Mouse (Mus musculus): ENCODE measurements around the gene Olfr235. TPM values are rescaled to one million over a fixed set of nuclear protein-coding genes. Genes with fewer than 3 reads are reported as not detected.
"Not testable (repeated sequence)": the region's sequence is repeated elsewhere in the genome, so short reads cannot be mapped to it uniquely, and the experiment has no call there.

The Olfr235 gene
- polyA plus RNA-seq (2015; fragmentation: Nextera tagmentation; extraction: Ambion mirVana): not detected in 2 replicates

- ATAC-seq (no peak), DNase-seq (no peak)
- no peaks in the 10 kb centered on the region for H3K27me3 ChIP-seq (ENCODE audit: insufficient read depth, low read length)
- no peaks in the 10 kb centered on the region for H3K36me3 ChIP-seq (replicated peaks; ENCODE audit: insufficient read depth, low read length)
- no peaks in the 10 kb centered on the region for H3K4me1 ChIP-seq (ENCODE audit: insufficient read depth)
- H3K9ac ChIP-seq (replicated peaks): no peak within 1 kb of the TSS
- H3K9me3 ChIP-seq (ENCODE audit: low read length): no peaks in the 10 kb centered on the region
- WGBS (ENCODE audit: insufficient replicate concordance): 43% methylated on average over 1 of the region's 1 CpGs
- no peak within 1 kb of the TSS for H3K4me3 ChIP-seq (ENCODE audit: low read depth, low read length)
- TF ChIP-seq EP300 (IDR thresholded peaks at IDR 0.05; ENCODE audit: low read depth) (no peak), CTCF (IDR thresholded peaks at IDR 0.05; ENCODE audit: low read depth) (no peak)
- H3K27ac ChIP-seq (ENCODE audit: low read depth): no peak within 1 kb of the TSS
- H3K4me2 ChIP-seq (ENCODE audit: low read depth, low read length): no peak within 1 kb of the TSS
These were observed at the start of gene Olfr235 for GRCm38 (mm10) chr19:12260732-12261131. Gene Olfr235, plus strand, starts transcription at chr19:12261032.

GRCm38 (mm10) chr19:12232496-12232895 lies 28.3 kb upstream of the Olfr235 start, which contains the start of gene Olfr1432:
Gene Olfr1432, minus strand, starts transcription at chr19:12232596.
- not testable (repeated sequence) for H3K4me3 ChIP-seq (ENCODE audit: low read depth, low read length); H3K27me3 ChIP-seq (ENCODE audit: insufficient read depth, low read length); H3K9me3 ChIP-seq (ENCODE audit: low read length); H3K27ac ChIP-seq (ENCODE audit: low read depth); H3K36me3 ChIP-seq (replicated peaks; ENCODE audit: insufficient read depth, low read length); DNase-seq; H3K9ac ChIP-seq (replicated peaks); H3K4me1 ChIP-seq (ENCODE audit: insufficient read depth); H3K4me2 ChIP-seq (ENCODE audit: low read depth, low read length); ATAC-seq

- ATAC-seq: no peak
- H3K36me3 ChIP-seq (replicated peaks; ENCODE audit: insufficient read depth, low read length): no peaks in the 10 kb centered on the region
- no peaks in the 10 kb centered on the region for H3K27me3 ChIP-seq (ENCODE audit: insufficient read depth, low read length)
- H3K4me3 ChIP-seq (ENCODE audit: low read depth, low read length): no peak within 1 kb of the TSS
- no peak within 1 kb of the TSS for H3K27ac ChIP-seq (ENCODE audit: low read depth)
- no peaks in the 10 kb centered on the region for H3K9me3 ChIP-seq (ENCODE audit: low read length)
- no peak for TF ChIP-seq EP300 (IDR thresholded peaks at IDR 0.05; ENCODE audit: low read depth)
- TF ChIP-seq CTCF (IDR thresholded peaks at IDR 0.05; ENCODE audit: low read depth): no peak
- WGBS (ENCODE audit: insufficient replicate concordance): 73% methylated on average over 1 of the region's 1 CpGs
- no peaks in the 10 kb centered on the region for H3K4me1 ChIP-seq (ENCODE audit: insufficient read depth)
- H3K9ac ChIP-seq (replicated peaks): no peak within 1 kb of the TSS
- no peak for DNase-seq
- H3K4me2 ChIP-seq (ENCODE audit: low read depth, low read length): no peak within 1 kb of the TSS
These were observed 19.3 kb upstream of the Olfr235 start, which contains the start of gene Olfr262 for GRCm38 (mm10) chr19:12241559-12241958. Gene Olfr262, minus strand, starts transcription at chr19:12241659.

- H3K27ac ChIP-seq (ENCODE audit: low read depth): no peak within 1 kb of the TSS
- H3K4me3 ChIP-seq (ENCODE audit: low read depth, low read length): no peak within 1 kb of the TSS
- H3K9ac ChIP-seq (replicated peaks): no peak within 1 kb of the TSS
- WGBS (ENCODE audit: insufficient replicate concordance): 59% methylated on average over 2 of the region's 2 CpGs
- no peaks in the 10 kb centered on the region for H3K4me1 ChIP-seq (ENCODE audit: insufficient read depth)
- DNase-seq (no peak), ATAC-seq (no peak)
- TF ChIP-seq EP300 (IDR thresholded peaks at IDR 0.05; ENCODE audit: low read depth) (no peak), CTCF (IDR thresholded peaks at IDR 0.05; ENCODE audit: low read depth) (no peak)
- H3K9me3 ChIP-seq (ENCODE audit: low read length): no peaks in the 10 kb centered on the region
- no peaks in the 10 kb centered on the region for H3K27me3 ChIP-seq (ENCODE audit: insufficient read depth, low read length)
- H3K36me3 ChIP-seq (replicated peaks; ENCODE audit: insufficient read depth, low read length): no peaks in the 10 kb centered on the region
- H3K4me2 ChIP-seq (ENCODE audit: low read depth, low read length): no peak within 1 kb of the TSS
These were observed 18.7 kb downstream of the Olfr235 start, which contains the start of gene Olfr1434 for GRCm38 (mm10) chr19:12279554-12279953. Gene Olfr1434, plus strand, starts transcription at chr19:12279854.

- no peak overlapping the region for H3K9ac ChIP-seq (replicated peaks)
- H3K9me3 ChIP-seq (ENCODE audit: low read length): no peaks in the 10 kb centered on the region
- no peak overlapping the region for H3K4me2 ChIP-seq (ENCODE audit: low read depth, low read length)
- H3K4me1 ChIP-seq (ENCODE audit: insufficient read depth): no peaks in the 10 kb centered on the region
- TF ChIP-seq CTCF (IDR thresholded peaks at IDR 0.05; ENCODE audit: low read depth): no peak
- no peak for TF ChIP-seq EP300 (IDR thresholded peaks at IDR 0.05; ENCODE audit: low read depth)
- ATAC-seq (no peak), DNase-seq (no peak)
- H3K27me3 ChIP-seq (ENCODE audit: insufficient read depth, low read length): no peaks in the 10 kb centered on the region
- no peak overlapping the region for H3K27ac ChIP-seq (ENCODE audit: low read depth)
- no peak overlapping the region for H3K4me3 ChIP-seq (ENCODE audit: low read depth, low read length)
- H3K36me3 ChIP-seq (replicated peaks; ENCODE audit: insufficient read depth, low read length): no peaks in the 10 kb centered on the region
These were observed 32.1 kb downstream of the Olfr235 start for GRCm38 (mm10) chr19:12292979-12293378.

- H3K27ac ChIP-seq (ENCODE audit: low read depth); H3K4me3 ChIP-seq (ENCODE audit: low read depth, low read length); H3K9ac ChIP-seq (replicated peaks); H3K9me3 ChIP-seq (ENCODE audit: low read length); H3K4me2 ChIP-seq (ENCODE audit: low read depth, low read length); DNase-seq; H3K27me3 ChIP-seq (ENCODE audit: insufficient read depth, low read length); H3K4me1 ChIP-seq (ENCODE audit: insufficient read depth); ATAC-seq; H3K36me3 ChIP-seq (replicated peaks; ENCODE audit: insufficient read depth, low read length): not testable (repeated sequence)
- WGBS (ENCODE audit: insufficient replicate concordance): 68% methylated on average over 1 of the region's 1 CpGs
These were observed 38.2 kb downstream of the Olfr235 start, which contains the start of gene Olfr1436 for GRCm38 (mm10) chr19:12299030-12299429. Gene Olfr1436, minus strand, starts transcription at chr19:12299130.

Other genes with a start within 250 kb of the Olfr235 start
- not detected in 2 replicates for gene Olfr1423, start 219.7 kb upstream of the Olfr235 start, polyA plus RNA-seq (2015; fragmentation: Nextera tagmentation; extraction: Ambion mirVana)
- not detected in 2 replicates for gene Olfr1424, start 198.3 kb upstream of the Olfr235 start, polyA plus RNA-seq (2015; fragmentation: Nextera tagmentation; extraction: Ambion mirVana)
- gene Olfr1425, start 183.3 kb upstream of the Olfr235 start, polyA plus RNA-seq (2015; fragmentation: Nextera tagmentation; extraction: Ambion mirVana): not detected in 2 replicates
- not detected in 2 replicates for gene Olfr1426, start 169.0 kb upstream of the Olfr235 start, polyA plus RNA-seq (2015; fragmentation: Nextera tagmentation; extraction: Ambion mirVana)
- not detected in 2 replicates for gene Olfr1427, start 157.7 kb upstream of the Olfr235 start, polyA plus RNA-seq (2015; fragmentation: Nextera tagmentation; extraction: Ambion mirVana)
- gene Olfr1428, start 145.1 kb upstream of the Olfr235 start, polyA plus RNA-seq (2015; fragmentation: Nextera tagmentation; extraction: Ambion mirVana): not detected in 2 replicates
- gene Olfr76, start 137.8 kb upstream of the Olfr235 start, polyA plus RNA-seq (2015; fragmentation: Nextera tagmentation; extraction: Ambion mirVana): 0.04 TPM in 1 of 2 replicates, not detected in the other
- not detected in 2 replicates for gene Olfr1555-ps1, start 90.9 kb upstream of the Olfr235 start, polyA plus RNA-seq (2015; fragmentation: Nextera tagmentation; extraction: Ambion mirVana)
- not detected in 2 replicates for gene Olfr1431, start 60.4 kb upstream of the Olfr235 start, polyA plus RNA-seq (2015; fragmentation: Nextera tagmentation; extraction: Ambion mirVana)
- not detected in 2 replicates for gene Olfr1432, start 28.4 kb upstream of the Olfr235 start, polyA plus RNA-seq (2015; fragmentation: Nextera tagmentation; extraction: Ambion mirVana)
- not detected in 2 replicates for gene Olfr262, start 19.4 kb upstream of the Olfr235 start, polyA plus RNA-seq (2015; fragmentation: Nextera tagmentation; extraction: Ambion mirVana)
- not detected in 2 replicates for gene Olfr1434, start 18.8 kb downstream of the Olfr235 start, polyA plus RNA-seq (2015; fragmentation: Nextera tagmentation; extraction: Ambion mirVana)
- gene Olfr1436, start 38.1 kb downstream of the Olfr235 start, polyA plus RNA-seq (2015; fragmentation: Nextera tagmentation; extraction: Ambion mirVana): not detected in 2 replicates
- gene Olfr1437, start 64.1 kb downstream of the Olfr235 start, polyA plus RNA-seq (2015; fragmentation: Nextera tagmentation; extraction: Ambion mirVana): not detected in 2 replicates
- gene Olfr1438-ps1, start 74.9 kb downstream of the Olfr235 start, polyA plus RNA-seq (2015; fragmentation: Nextera tagmentation; extraction: Ambion mirVana): not detected in 2 replicates
- gene Olfr1440, start 126.2 kb downstream of the Olfr235 start, polyA plus RNA-seq (2015; fragmentation: Nextera tagmentation; extraction: Ambion mirVana): not detected in 2 replicates
- gene Olfr1441, start 156.4 kb downstream of the Olfr235 start, polyA plus RNA-seq (2015; fragmentation: Nextera tagmentation; extraction: Ambion mirVana): not detected in 2 replicates
- not detected in 2 replicates for gene Pfpl, start 166.9 kb downstream of the Olfr235 start, polyA plus RNA-seq (2015; fragmentation: Nextera tagmentation; extraction: Ambion mirVana)
- 3.5 and 3.8 TPM in 2 replicates for gene Mpeg1, start 199.7 kb downstream of the Olfr235 start, polyA plus RNA-seq (2015; fragmentation: Nextera tagmentation; extraction: Ambion mirVana)
- gene Dtx4, start 240.4 kb downstream of the Olfr235 start, polyA plus RNA-seq (2015; fragmentation: Nextera tagmentation; extraction: Ambion mirVana): 1.8 and 2.1 TPM in 2 replicates